Mouse (Mus musculus) ES-Bruce4 (cell line): ENCODE results near the gene Slc25a28.

ENCODE experiments used
- CTCF ChIP-seq: IDR thresholded peaks from one replicate; pipeline ENCODE4 v1.8.1; 2011; ENCODE audit warnings: low read depth, low read length
- POLR2A ChIP-seq: IDR thresholded peaks from one replicate; pipeline ENCODE4 v1.8.1; 2011; ENCODE audit warnings: low read length; ENCODE audit not compliant: insufficient read depth

DNA sequence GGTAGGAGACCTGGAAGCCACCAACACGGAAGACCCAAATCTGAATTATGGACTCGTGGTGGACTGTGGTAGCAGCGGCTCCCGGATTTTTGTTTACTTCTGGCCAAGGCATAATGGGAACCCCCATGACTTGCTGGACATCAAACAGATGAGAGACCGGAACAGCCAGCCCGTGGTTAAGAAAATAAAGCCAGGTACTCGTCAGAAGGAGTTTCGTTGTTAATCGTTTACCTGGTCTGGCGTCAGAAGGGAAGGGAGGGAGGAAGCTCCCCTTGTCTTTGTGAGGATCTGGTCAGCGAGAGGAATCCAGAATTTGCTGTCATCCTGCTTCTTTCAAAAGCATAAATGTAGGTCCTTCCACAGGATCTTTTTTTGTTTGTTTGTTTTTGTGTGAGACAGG is 29.5 kb upstream of the Slc25a28 start:
- TF ChIP-seq CTCF: no peak
- no peak for TF ChIP-seq POLR2A
